Mouse (Mus musculus) CH12.LX (cell line): Measurements from ENCODE around the gene Kdm1a. TPM values are rescaled to one million over a fixed set of nuclear protein-coding genes. Genes with fewer than 3 reads are reported as not detected.

Source experiments
- DNase-seq: peaks from one replicate; pipeline ENCODE4 v3.0.0-alpha.2; 2013; ENCODE audit errors: extremely low read depth
- H3K27ac ChIP-seq: 2 replicates; pipeline ENCODE4 v1.5.1; 2012; ENCODE audit warnings: low read depth, mild to moderate bottlenecking, control low read depth, moderate library complexity; ENCODE audit not compliant: insufficient read depth
- H3K27me3 ChIP-seq: replicated peaks from 2 replicates; pipeline ENCODE3; 2012; ENCODE audit warnings: inconsistent platforms
- H3K36me3 ChIP-seq, 2 experiments: replicated peaks in 1 of 2; 2 replicates each; pipeline versions ENCODE3 to v1.6.1; 2012; ENCODE audit warnings: inconsistent platforms in 1 of 2, low read length in 1 of 2, mild to moderate bottlenecking in 1 of 2, mixed read lengths in 1 of 2, moderate library complexity in 1 of 2; ENCODE audit not compliant: control insufficient read depth in 1 of 2, insufficient read depth in 1 of 2
- H3K4me1 ChIP-seq, 2 experiments: 2 replicates each; pipeline ENCODE4 v1.6.1; 2012; ENCODE audit warnings: inconsistent platforms in 1 of 2, moderate library complexity in 1 of 2; ENCODE audit not compliant: insufficient read depth in 2 of 2, control insufficient read depth in 1 of 2
- H3K4me2 ChIP-seq: 2 replicates; pipeline ENCODE4 v1.6.1; 2012; ENCODE audit warnings: low read depth, mild to moderate bottlenecking, control low read depth; ENCODE audit not compliant: poor library complexity, insufficient read depth, severe bottlenecking
- H3K4me3 ChIP-seq, 3 experiments: fragments of 150-350 bp in 1 of 3; sonication (generic) in 1 of 3; replicated peaks in 1 of 3; 2 replicates each; pipeline versions ENCODE3 to v1.5.1; 2011 to 2012; ENCODE audit warnings: low read depth in 2 of 3, low read length in 2 of 3, mild to moderate bottlenecking in 2 of 3, moderate library complexity in 2 of 3, control low read depth in 1 of 3, improper control_type of control experiment in 1 of 3, inconsistent platforms in 1 of 3, mixed read lengths in 1 of 3; ENCODE audit not compliant: poor library complexity in 1 of 3
- H3K79me2 ChIP-seq: replicated peaks from 2 replicates; pipeline ENCODE4 v1.6.1; 2012; ENCODE audit warnings: mild to moderate bottlenecking, moderate library complexity; ENCODE audit not compliant: control insufficient read depth, poor library complexity, insufficient read depth, severe bottlenecking; ENCODE audit errors: extremely low read depth
- H3K9ac ChIP-seq: 2 replicates; pipeline ENCODE4 v1.6.1; 2012; ENCODE audit warnings: low read depth, mild to moderate bottlenecking, control low read depth, moderate library complexity; ENCODE audit not compliant: insufficient read depth
- H3K9me3 ChIP-seq: replicated peaks from 2 replicates; pipeline ENCODE3; 2012; ENCODE audit warnings: low read length, inconsistent platforms, mixed read lengths
- BHLHE40 ChIP-seq: IDR thresholded peaks from 2 replicates; pipeline ENCODE4 v1.6.1; 2011; ENCODE audit warnings: mild to moderate bottlenecking, low read depth, low read length, improper control_type of control experiment
- CHD1 ChIP-seq: IDR thresholded peaks from 2 replicates; pipeline ENCODE4 v1.6.1; 2012; ENCODE audit warnings: low read depth, low read length, improper control_type of control experiment, inconsistent platforms
- CTCF ChIP-seq, 2 experiments: IDR thresholded peaks in 1 of 2; conservative IDR thresholded peaks in 1 of 2; 2 replicates each; pipeline ENCODE4 v1.5.1; 2011 to 2012; ENCODE audit warnings: low read depth in 2 of 2, low read length in 2 of 2, improper control_type of control experiment in 1 of 2, inconsistent platforms in 1 of 2, mild to moderate bottlenecking in 1 of 2, moderate library complexity in 1 of 2
- ELF1 ChIP-seq: IDR thresholded peaks from 2 replicates; pipeline ENCODE4 v1.6.1; 2014; ENCODE audit warnings: low read depth, mild to moderate bottlenecking, inconsistent platforms, low read length, improper control_type of control experiment
- EP300 ChIP-seq: IDR thresholded peaks from 2 replicates; pipeline ENCODE4 v1.6.1; 2011; ENCODE audit warnings: low read length, improper control_type of control experiment
- GABPA ChIP-seq: IDR thresholded peaks from 2 replicates; pipeline ENCODE4 v1.6.1; 2012; ENCODE audit warnings: low read depth, low read length, improper control_type of control experiment, inconsistent platforms; ENCODE audit not compliant: insufficient replicate concordance
- HCFC1 ChIP-seq: IDR thresholded peaks from 2 replicates; pipeline ENCODE4 v1.6.1; 2012; ENCODE audit warnings: low read depth, mild to moderate bottlenecking, inconsistent platforms, low read length, improper control_type of control experiment
- IRF4 ChIP-seq: IDR thresholded peaks from 2 replicates; pipeline ENCODE4 v1.6.1; 2014; ENCODE audit warnings: low read depth, mild to moderate bottlenecking, inconsistent platforms, low read length, improper control_type of control experiment
- JUN ChIP-seq: IDR thresholded peaks from 2 replicates; pipeline ENCODE4 v1.6.1; 2011; ENCODE audit warnings: low read depth, mild to moderate bottlenecking, low read length, improper control_type of control experiment, moderate library complexity; ENCODE audit not compliant: insufficient read depth
- JUND ChIP-seq: conservative IDR thresholded peaks from 2 replicates; pipeline ENCODE4 v1.6.1; 2011; ENCODE audit warnings: low read depth, low read length, improper control_type of control experiment
- KAT2A ChIP-seq: IDR thresholded peaks from 2 replicates; pipeline ENCODE4 v1.6.1; 2012; ENCODE audit warnings: low read length, improper control_type of control experiment, inconsistent platforms; ENCODE audit not compliant: insufficient replicate concordance
- MAX ChIP-seq: IDR thresholded peaks from 2 replicates; pipeline ENCODE4 v1.6.1; 2011; ENCODE audit warnings: low read length, improper control_type of control experiment
- MAZ ChIP-seq: IDR thresholded peaks from 2 replicates; pipeline ENCODE4 v1.6.1; 2012; ENCODE audit warnings: low read depth, mild to moderate bottlenecking, inconsistent platforms, low read length, improper control_type of control experiment, moderate library complexity
- MEF2A ChIP-seq: IDR thresholded peaks from 2 replicates; pipeline ENCODE4 v1.6.1; 2014; ENCODE audit warnings: low read depth, mild to moderate bottlenecking, inconsistent platforms, low read length, improper control_type of control experiment, borderline replicate concordance
- MXI1 ChIP-seq: IDR thresholded peaks from 2 replicates; pipeline ENCODE4 v1.6.1; 2011; ENCODE audit warnings: mild to moderate bottlenecking, low read depth, low read length, improper control_type of control experiment
- MYC ChIP-seq: IDR thresholded peaks from 2 replicates; pipeline ENCODE4 v1.6.1; 2011; ENCODE audit warnings: low read depth, mild to moderate bottlenecking, improper control_type of control experiment, low read length
- NELFE ChIP-seq: IDR thresholded peaks from 2 replicates; pipeline ENCODE4 v1.6.1; 2011; ENCODE audit warnings: low read depth, low read length, improper control_type of control experiment
- NRF1 ChIP-seq: IDR thresholded peaks from 2 replicates; pipeline ENCODE4 v1.6.1; 2014; ENCODE audit warnings: low read depth, mild to moderate bottlenecking, inconsistent platforms, low read length, improper control_type of control experiment, moderate library complexity
- POLR2A ChIP-seq: IDR thresholded peaks from 2 replicates; pipeline ENCODE4 v1.6.1; 2011; ENCODE audit warnings: low read depth, mild to moderate bottlenecking, improper control_type of control experiment, low read length
- POLR2AphosphoS2 ChIP-seq: IDR thresholded peaks from 2 replicates; pipeline ENCODE4 v1.6.1; 2011; ENCODE audit warnings: low read depth, low read length, improper control_type of control experiment
- RCOR1 ChIP-seq: conservative IDR thresholded peaks from 2 replicates; pipeline ENCODE4 v1.6.1; 2012; ENCODE audit warnings: low read depth, mild to moderate bottlenecking, inconsistent platforms, low read length, improper control_type of control experiment
- SIN3A ChIP-seq: IDR thresholded peaks from 2 replicates; pipeline ENCODE4 v1.6.1; 2012; ENCODE audit warnings: low read length, improper control_type of control experiment, inconsistent platforms
- TBP ChIP-seq: conservative IDR thresholded peaks from 2 replicates; pipeline ENCODE4 v1.6.1; 2011; ENCODE audit warnings: low read depth, low read length, improper control_type of control experiment
- TCF12 ChIP-seq: IDR thresholded peaks from 2 replicates; pipeline ENCODE4 v1.6.1; 2014; ENCODE audit warnings: low read depth, mild to moderate bottlenecking, inconsistent platforms, low read length, improper control_type of control experiment
- ZKSCAN1 ChIP-seq: IDR thresholded peaks from 2 replicates; pipeline ENCODE4 v1.6.1; 2012; ENCODE audit warnings: low read depth, inconsistent platforms, low read length, improper control_type of control experiment, borderline replicate concordance
- ZMIZ1 ChIP-seq: IDR thresholded peaks from 2 replicates; pipeline ENCODE4 v1.6.1; 2012; ENCODE audit warnings: low read depth, mild to moderate bottlenecking, inconsistent platforms, low read length, improper control_type of control experiment
- dilution Hi-C: fragments of 300-500 bp; cut with MboI; formaldehyde crosslinking; loops from 2 replicates; pipeline ENCODE4 v1.14.3; 2020; ENCODE audit warnings: low sequenced_read_pairs; ENCODE audit not compliant: extremely low pct_unique_long_range_greater_than_20kb, extremely low pct_ligation_motif_present
- in situ Hi-C: fragments of 300-500 bp; cut with MboI; formaldehyde crosslinking; loops from 3 replicates; pipeline ENCODE4 v1.14.3; 2019; ENCODE audit warnings: low sequenced_read_pairs, low pct_ligation_motif_present, low pct_unique_long_range_greater_than_20kb, mixed read lengths
- polyA plus RNA-seq: library from polyadenylated mRNA; unstranded; fragments of >175 nt; gene quantifications from 2 replicates; pipeline ENCODE4 v1.2.1, GENCODE M21; 2012; ENCODE audit warnings: low read depth; ENCODE audit not compliant: insufficient read length
- total RNA-seq, 2 experiments: library from RNA; depleted of rRNA; stranded (reverse); fragments of 300-350 nt in 1 of 2; fragments of >200 nt in 1 of 2; gene quantifications; 2 replicates each; pipeline ENCODE4 v1.2.3; 2012 to 2014

Gene Kdm1a
- 49.6 and 51.3 TPM in 2 replicates for total RNA-seq (2012; rRNA removed)
- total RNA-seq (2014; rRNA removed), result 85.1 and 88.2 TPM in 2 replicates
- polyA plus RNA-seq, result 69.4 and 71.7 TPM in 2 replicates

DNA sequence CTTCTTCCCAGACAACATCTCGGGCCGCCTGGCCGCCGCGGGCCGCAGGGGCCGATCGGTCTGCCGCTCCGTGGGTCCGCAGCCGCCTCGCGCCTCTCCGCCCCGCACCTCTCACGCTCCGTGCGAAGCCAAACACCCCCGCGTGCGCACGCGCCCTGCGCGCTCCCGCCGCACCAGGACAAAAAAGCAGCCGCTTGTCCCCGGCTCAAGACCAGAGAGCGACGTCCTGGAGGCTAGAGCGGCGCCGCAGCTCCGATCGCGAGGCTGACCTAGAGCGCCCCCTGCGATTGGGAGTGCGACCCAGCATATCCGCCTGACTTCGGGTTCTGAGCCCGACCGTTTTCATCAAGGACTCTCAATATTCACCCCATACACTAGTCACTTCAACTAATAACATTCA lies at the start of gene Kdm1a:
TSS of gene Kdm1a (minus strand) at position 156 of the 400 bp plus-strand sequence.
- H3K36me3 ChIP-seq, result peaks cover 0 to 12% of the 10 kb centered on the region in 2 experiments
- peaks cover 47% of the 10 kb centered on the region for H3K79me2 ChIP-seq
- H3K27ac ChIP-seq, result peak within 1 kb of the TSS; percentile 29; the same call in 1 of the 2 replicates
- dilution Hi-C loops (no loop called here), in situ Hi-C loops (loop anchor here (25.0 kb wide), 1 partner anchor 365 kb away; the partner anchor contains the start of gene Tcea3)
- H3K9ac ChIP-seq, result peak within 1 kb of the TSS; percentile 99
- H3K4me3 ChIP-seq, result peak within 1 kb of the TSS; percentile 67 to 86 (median 83)
- H3K27me3 ChIP-seq, result no peaks in the 10 kb centered on the region
- TF ChIP-seq IRF4, result peak; percentile 75; the same call in 1 of the 2 replicates
- peak; percentile 89 for TF ChIP-seq NELFE
- 0 out of 2 replicates have a peak, but pooled peaks have one; percentile 43 for TF ChIP-seq MAZ
- peak; percentile 78 for TF ChIP-seq POLR2A
- TF ChIP-seq KAT2A, result 0 out of 2 replicates have a peak, but pooled peaks have one; percentile 50
- TF ChIP-seq GABPA, result peak; percentile 88
- peak; percentile 43 to 88; a peak in 3 of 4 replicates for TF ChIP-seq CTCF (conservative IDR thresholded peaks at IDR 0.05 in 1 of 2, IDR thresholded peaks at IDR 0.05 in 1 of 2; ENCODE audit: low read depth in 2 of 2, low read length in 2 of 2)
- 0 out of 2 replicates have a peak, but pooled peaks have one; percentile 21 for TF ChIP-seq RCOR1
- peak; percentile 90 for TF ChIP-seq NRF1
- TF ChIP-seq MAX, result peak; percentile 77; the same call in 1 of the 2 replicates
- peak; percentile 48; the same call in 1 of the 2 replicates for TF ChIP-seq MXI1
- peak; percentile 90 for TF ChIP-seq TCF12
- no peak for TF ChIP-seq JUND
- TF ChIP-seq HCFC1, result peak; percentile 84
- no peak for TF ChIP-seq ZKSCAN1
- TF ChIP-seq TBP, result 0 out of 2 replicates have a peak, but pooled peaks have one; percentile 25
- TF ChIP-seq CHD1, result no peak
- TF ChIP-seq POLR2AphosphoS2, result peak; percentile 69; the same call in 1 of the 2 replicates
- no peak for TF ChIP-seq EP300
- no peak for TF ChIP-seq JUN
- TF ChIP-seq SIN3A, result peak; percentile 68
- peak; percentile 61; the same call in 1 of the 2 replicates for TF ChIP-seq MEF2A
- peak; percentile 72 for TF ChIP-seq ELF1
- peak; percentile 62 for TF ChIP-seq BHLHE40
- peak; percentile 82 for TF ChIP-seq ZMIZ1
- TF ChIP-seq MYC, result peak; percentile 77; the same call in 1 of the 2 replicates
- H3K4me1 ChIP-seq, result peaks cover 7 to 21% of the 10 kb centered on the region in 2 experiments
- peak; percentile 91 for DNase-seq
- H3K4me2 ChIP-seq, result peak within 1 kb of the TSS; percentile 96
- H3K9me3 ChIP-seq, result no peaks in the 10 kb centered on the region
